Mouse (Mus musculus) CD8-positive naive resting alpha-beta T cell, adult 2 months (primary cell): ENCODE results near the gene Pcyt2.

Experiments used
- DNase-seq, 2 experiments: peaks; one replicate each; pipeline ENCODE4 v3.0.0; 2022; ENCODE audit warnings: low read depth in 2 of 2, low spot score in 2 of 2

Pcyt2 gene

GRCm38 (mm10) chr11:120582268-120582981, 35.3 kb downstream of the Pcyt2 start:
- peak; percentile 60 to 67 for DNase-seq

DNA sequence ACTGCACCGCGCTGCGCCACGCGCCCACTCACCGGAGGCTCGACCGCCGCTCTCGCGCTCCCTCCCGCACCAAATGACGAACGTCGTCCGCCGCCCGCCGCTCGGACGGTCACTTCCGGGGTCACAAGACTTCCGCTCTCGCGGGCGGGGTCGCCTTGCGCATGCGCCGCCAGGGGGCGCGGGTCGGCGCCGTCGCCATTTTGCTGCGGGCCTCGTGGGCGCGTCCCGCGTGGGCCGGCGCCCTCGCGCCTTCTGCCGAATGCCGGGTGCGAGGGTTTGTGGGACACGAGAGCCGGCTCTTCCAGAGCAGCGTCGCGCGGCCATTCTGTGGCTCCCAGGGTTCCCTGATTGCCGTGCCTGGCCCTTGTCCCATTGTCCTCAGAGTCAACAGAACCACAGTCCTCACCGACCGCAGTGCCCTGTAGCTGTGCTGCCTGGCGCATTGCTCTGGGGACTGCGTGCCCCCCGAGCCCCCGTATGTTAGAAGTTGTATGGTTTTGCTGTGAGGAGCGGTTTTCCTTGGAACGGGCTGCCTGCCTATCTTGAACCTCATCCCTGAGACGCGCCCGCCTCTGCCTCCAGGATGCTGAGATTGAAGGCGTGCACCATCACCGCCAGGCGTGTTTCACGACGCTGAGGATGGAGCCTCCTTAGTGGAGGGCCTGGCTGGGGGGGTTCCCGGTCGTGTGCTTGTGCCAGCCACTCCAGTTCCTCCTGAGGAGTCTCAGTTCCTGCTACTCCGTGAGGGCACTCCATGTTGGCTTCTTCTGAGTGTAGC, 36.1 kb downstream of the Pcyt2 start, which contains the start of gene Arhgdia:
Gene Arhgdia (minus strand): TSS at position 135 of the 778 bp plus-strand sequence.
- peak; percentile 84 for DNase-seq

DNA sequence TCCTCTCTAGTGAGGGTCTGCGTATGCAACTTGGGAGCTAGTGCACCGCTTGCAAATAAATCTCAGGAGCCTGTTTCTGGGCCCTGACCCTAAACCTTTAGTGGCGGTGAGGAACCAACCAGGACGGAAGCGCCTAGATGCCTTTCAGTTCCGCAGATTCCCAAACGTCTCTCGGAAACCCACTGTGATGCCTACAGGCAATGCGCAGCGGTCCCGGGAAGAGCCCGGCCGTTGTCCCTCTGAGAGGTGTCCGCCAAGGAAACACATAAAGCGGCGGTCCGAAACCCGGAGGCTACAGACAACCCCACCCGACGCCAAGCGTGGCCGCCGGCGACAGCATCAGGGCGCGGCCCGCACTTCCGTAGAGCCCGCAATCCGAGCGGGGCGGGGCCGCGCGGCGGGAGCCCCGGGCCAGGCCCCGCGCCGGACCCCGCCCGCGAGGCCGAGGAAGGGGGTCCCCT, 36.8 kb downstream of the Pcyt2 start:
- no peak for DNase-seq

GRCm38 (mm10) chr11:120580190-120580589, 37.5 kb downstream of the Pcyt2 start:
- DNase-seq, result no peak

DNA sequence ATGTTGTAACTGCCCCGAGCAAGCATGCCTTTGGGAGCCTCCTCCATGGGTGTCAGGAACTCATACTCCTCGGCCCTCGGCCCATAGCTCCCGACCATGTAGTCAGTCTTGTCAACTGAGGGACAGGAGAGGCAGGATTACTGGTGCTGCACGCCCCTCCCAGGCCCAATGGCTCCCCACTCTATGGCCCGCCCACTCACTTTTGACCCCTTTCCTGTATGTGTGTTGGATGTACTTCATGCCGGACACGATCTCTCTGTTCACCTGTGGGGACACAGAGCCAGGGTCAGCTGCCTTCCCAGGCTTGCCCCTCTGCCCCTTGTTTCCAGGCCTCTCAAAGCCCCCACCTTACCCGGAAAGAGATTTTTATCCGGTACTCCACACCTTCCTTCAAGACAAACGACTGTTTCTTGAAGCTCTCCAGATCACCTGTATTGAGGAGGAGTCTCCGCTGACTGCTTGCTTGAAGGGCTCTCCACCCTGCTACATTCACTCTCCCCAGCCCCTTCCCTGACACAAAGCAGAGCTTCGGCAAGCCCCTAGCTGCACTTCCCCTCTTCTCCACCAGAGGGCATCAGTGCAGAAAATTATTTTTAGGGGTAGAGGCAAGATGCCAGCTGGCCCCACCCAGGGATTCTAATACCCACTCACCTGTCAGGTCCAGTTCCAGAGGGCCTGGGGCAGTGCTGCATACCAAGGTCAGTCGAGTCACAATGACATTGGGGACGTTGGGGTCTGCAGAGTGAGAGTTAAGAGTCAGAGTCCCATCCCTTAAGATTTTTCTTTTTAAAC, 38.2 kb downstream of the Pcyt2 start:
- peak; percentile 83 to 86 for DNase-seq

DNA sequence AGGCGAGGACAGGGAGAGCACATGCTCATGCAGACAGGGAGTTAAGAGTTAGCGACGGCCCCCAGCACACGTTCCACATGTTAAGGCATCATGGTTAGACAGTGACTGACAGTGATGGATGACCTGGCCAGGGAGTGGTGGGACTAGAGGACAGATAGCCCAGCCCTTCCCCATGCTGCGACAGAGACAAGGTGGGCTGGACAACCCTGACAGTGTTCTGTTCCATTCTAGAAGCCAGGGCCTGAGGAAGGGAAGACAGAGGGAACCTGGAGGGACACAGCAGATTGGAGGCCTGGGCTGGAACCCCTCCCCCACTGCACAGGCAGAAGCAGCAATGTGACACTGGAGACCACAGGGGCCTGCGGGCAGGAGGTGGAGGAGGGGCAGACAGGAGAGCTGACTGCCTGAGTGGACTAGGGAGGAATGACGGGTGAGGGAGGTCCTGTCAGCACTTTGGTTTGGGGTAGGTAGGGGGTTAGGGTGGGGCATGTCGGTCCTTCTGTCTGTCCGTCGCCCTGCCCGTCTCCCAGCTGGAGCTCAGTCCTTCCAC, 39.0 kb downstream of the Pcyt2 start:
- DNase-seq, result no peak

DNA sequence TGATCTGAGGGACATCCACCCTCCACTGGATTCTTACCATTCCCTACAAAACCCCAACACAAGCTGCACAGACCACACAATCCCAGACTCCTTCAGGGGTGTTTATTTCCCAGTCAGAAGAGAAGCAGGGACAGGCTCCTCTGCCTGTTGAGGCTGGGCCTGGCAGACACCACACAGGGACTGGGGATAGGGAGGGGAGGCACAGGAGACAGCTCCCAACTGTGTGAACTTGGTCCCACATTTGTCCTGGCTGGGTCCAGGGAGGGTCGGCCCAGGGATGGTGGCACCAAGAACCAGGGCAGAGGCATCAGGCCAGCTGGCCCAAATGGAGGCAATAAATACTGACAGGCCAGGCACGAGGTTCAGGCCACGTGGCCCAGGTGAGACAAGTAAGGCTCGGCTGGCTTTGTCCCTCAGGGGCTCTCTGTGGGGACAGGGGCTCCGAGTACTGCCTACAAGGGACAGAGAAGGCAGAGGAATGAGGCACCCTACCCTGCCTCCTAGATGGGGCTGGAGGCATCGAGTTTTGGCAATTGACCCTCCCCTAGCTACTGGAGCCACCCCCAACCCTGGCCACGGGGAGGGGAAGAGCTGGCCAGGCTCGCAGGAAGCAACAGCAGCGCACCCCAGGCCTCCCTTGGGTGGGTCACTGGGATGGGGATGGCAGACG, 39.6 kb downstream of the Pcyt2 start:
- no peak for DNase-seq

GRCm38 (mm10) chr11:120577211-120578023, 40.3 kb downstream of the Pcyt2 start:
- DNase-seq, result peak in 1 of 2 experiments; percentile 47

- DNase-seq, result no peak
Measured at GRCm38 (mm10) chr11:120576365-120576981, 41.3 kb downstream of the Pcyt2 start.

- no peak for DNase-seq
Measured at GRCm38 (mm10) chr11:120575940-120576339, 41.8 kb downstream of the Pcyt2 start.

DNA sequence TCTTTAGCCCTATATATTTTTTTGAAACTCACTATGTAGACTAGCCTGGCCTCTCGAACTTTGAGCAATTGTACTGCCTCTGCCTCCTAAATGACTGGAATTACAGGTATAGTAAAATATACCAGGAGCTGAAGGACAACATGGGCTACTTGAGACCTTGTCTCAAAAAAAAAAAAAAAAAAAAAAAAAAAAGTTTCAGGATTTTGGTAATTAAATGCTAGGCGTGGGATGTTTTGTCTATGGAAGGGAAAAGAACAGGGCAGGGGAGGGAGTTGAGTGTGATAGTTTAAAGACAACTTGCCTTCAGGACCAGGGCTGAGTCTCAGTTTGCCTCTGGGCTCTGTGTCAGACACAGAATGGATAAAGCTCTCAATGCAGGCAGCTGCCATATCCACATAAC, 42.7 kb downstream of the Pcyt2 start:
- DNase-seq, result no peak

DNA sequence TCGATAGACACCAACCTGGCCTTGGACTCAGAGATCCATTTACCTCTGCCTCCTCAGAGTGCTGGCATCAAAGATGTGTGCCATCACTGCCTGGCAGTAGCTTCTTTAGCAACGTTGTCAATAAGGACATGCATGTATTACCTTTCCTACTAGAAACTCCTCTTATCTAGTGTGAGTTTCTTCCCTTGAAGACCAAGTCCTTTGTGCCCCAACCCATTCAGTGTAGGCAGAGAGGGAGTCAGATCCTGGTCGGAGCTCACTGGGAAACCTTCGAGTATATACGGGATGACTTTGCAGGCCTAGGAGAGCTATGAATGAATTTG, 43.5 kb downstream of the Pcyt2 start:
- no peak for DNase-seq

DNA sequence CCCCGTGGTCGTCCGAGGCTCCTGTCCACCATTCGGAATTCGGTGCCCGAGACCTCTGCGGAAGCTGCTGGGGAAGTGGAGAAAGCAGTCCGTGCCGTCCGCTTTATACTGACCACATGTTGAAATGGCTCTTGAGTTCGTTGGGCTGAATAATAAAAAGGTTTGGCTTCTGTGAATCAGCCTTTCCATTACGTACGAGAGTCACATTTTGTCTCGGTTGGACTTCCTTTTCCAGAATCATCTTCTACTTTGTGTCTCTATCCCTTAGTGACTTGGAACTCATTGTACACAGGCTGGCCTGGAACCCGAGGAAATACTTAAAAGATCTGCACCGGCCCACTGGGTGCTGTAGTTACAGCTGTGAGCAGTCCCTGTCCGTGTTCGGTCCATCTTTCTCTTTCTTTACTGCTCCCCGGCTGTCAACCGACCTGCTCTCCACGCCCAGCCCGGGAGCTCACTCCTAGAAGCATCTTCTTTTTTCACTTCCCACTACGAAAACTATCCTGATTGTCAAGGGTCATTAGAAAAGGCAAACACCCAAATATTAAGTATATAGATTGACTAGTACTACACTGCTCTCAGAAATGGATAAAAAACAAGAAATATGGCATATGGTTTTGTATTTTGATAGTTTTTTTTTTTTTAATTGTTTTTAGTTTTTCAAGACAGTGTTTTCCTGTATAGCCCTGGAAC, 44.0 kb downstream of the Pcyt2 start:
- no peak for DNase-seq

GRCm38 (mm10) chr11:120572752-120573584, 44.8 kb downstream of the Pcyt2 start, which contains the start of gene P4hb:
TSS of gene P4hb (minus strand) at chr11:120573253.
- peak; percentile 97 to 98 for DNase-seq

GRCm38 (mm10) chr11:120572417-120572751, 45.4 kb downstream of the Pcyt2 start:
- no peak for DNase-seq

- DNase-seq, result no peak
Measured at GRCm38 (mm10) chr11:120571754-120572416, 45.9 kb downstream of the Pcyt2 start.

DNA sequence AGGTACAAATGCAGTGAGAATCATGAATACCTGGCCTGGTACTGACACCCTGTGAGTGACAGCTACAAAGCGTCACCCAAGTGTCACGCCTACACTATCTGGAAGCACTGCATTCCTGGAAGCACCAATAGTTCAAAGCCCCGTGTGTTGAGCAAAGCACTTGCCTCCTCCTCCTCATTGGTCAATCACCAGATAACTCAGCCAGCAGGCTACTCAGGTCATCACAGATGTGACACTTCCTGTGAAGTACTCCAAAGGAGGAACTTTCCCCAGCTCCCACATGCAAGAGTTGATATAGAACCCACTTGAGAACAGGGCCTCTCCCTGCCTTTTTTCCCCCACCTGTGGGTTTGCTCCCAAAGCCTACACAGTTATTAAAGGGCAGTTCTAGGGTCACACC, 46.6 kb downstream of the Pcyt2 start:
- DNase-seq, result no peak

DNA sequence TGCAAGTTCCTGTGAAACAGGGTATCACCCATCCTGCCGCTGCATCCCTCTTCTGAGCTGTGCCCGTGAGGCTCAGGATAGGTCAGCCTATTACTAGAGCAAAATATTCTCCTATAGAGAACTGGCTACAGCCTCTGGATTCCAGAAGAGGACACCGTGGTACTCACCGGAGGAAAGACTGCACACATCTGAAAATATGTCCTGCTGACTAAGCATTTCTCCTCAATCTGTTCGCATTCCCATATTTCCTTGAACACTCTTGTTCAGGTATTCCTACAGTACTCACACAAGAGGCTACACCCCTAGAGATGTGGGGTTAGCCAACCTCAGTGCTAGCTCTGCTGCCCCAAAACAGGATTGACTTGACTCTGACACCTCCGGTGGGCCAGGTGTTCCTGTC, 49.4 kb downstream of the Pcyt2 start:
- no peak for DNase-seq
